Mouse (Mus musculus): Measurements from ENCODE around the gene Pik3ip1.
A peak's percentile ranks its signal among the peaks of the same experiment; 100 is the strongest.

DNA sequence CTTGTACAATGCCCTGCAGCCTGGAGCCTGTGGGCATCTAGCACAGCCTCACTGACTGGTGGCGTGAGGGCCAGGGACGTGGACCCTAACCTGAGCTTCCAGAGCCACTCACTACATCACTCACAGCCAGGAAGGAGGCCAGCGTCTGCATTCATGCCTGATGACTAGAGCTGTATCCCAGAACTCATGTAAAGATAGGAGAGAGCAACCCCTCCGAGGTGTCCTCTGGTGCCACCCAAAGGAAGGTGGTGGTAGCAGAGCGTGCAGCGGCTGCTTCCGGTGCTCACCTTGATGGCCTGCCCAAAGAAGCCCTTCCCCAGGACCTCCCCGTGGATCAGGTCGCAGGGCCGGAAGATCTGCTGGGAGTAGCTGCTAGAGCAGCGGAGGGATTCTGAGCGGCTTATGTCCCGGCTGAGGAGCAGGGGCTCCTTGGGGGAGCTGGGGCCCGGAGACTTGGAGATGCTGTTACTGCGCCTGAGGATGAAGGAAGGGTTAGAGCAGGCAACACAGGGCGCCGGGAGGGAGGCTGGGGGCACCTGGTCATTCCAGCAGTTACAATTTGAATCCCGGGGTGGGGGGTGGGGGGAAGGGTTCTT is 22.9 kb downstream of the Pik3ip1 start:
- TF ChIP-seq CTCF (conservative IDR thresholded peaks at IDR 0.05; ENCODE audit: insufficient read depth, insufficient read length, low read depth, low read length): peak; percentile 40; the same call in 1 of the 2 replicates
- no peak for TF ChIP-seq POLR2A (IDR thresholded peaks at IDR 0.05; ENCODE audit: low read depth, low read length)

Data from kidney, adult 2 months (tissue).